Mouse (Mus musculus): ENCODE measurements around the gene Top1. TPM values are rescaled to one million over a fixed set of nuclear protein-coding genes. Genes with fewer than 3 reads are reported as not detected.

The Top1 gene
- polyA plus RNA-seq (2012; rRNA removed) = 21.2 and 30.2 TPM in 2 replicates

- Histone ChIP-seq H3K27me3 (ENCODE audit: control insufficient read depth, insufficient read depth, low read length) (no peaks in the 10 kb centered on the region), H3K27ac (ENCODE audit: control insufficient read depth, insufficient read depth, low read length) (peak within 1 kb of the TSS; percentile 53), H3K36me3 (ENCODE audit: control insufficient read depth, insufficient read depth, low read length) (no peaks in the 10 kb centered on the region), H3K4me3 (ENCODE audit: control insufficient read depth, insufficient read depth, low read length) (peak within 1 kb of the TSS; percentile 92), H3K4me1 (replicated peaks; ENCODE audit: control insufficient read depth, insufficient read depth, low read length) (no peaks in the 10 kb centered on the region)
- DNase-seq = peak; percentile 98
- TF ChIP-seq CTCF (IDR thresholded peaks at IDR 0.05; ENCODE audit: borderline replicate concordance, control insufficient read depth, extremely low read depth, insufficient read depth, low read length, poor library complexity) (peak; percentile 34; the same call in 1 of the 2 replicates), POLR2A (IDR thresholded peaks at IDR 0.05; ENCODE audit: control insufficient read depth, extremely low read depth, insufficient read depth, low read length, poor library complexity) (peak; percentile 90)
- WGBS = under 1% methylated on average over 50 of the region's 50 CpGs
Measured at GRCm38 (mm10) chr2:160645614-160646137, at the start of gene Top1. Gene Top1, plus strand, starts transcription at chr2:160645888.

GRCm38 (mm10) chr2:160597582-160598281 lies 48.0 kb upstream of the Top1 start:
- WGBS = 38% methylated on average over 12 of the region's 12 CpGs
- TF ChIP-seq CTCF (IDR thresholded peaks at IDR 0.05; ENCODE audit: borderline replicate concordance, control insufficient read depth, extremely low read depth, insufficient read depth, low read length, poor library complexity) (peak; percentile 78; the same call in 1 of the 2 replicates), POLR2A (IDR thresholded peaks at IDR 0.05; ENCODE audit: control insufficient read depth, extremely low read depth, insufficient read depth, low read length, poor library complexity) (no peak)
- Histone ChIP-seq H3K4me1 (replicated peaks; ENCODE audit: control insufficient read depth, insufficient read depth, low read length) (no peaks in the 10 kb centered on the region), H3K36me3 (ENCODE audit: control insufficient read depth, insufficient read depth, low read length) (no peaks in the 10 kb centered on the region), H3K27ac (ENCODE audit: control insufficient read depth, insufficient read depth, low read length) (no peak overlapping the region), H3K4me3 (ENCODE audit: control insufficient read depth, insufficient read depth, low read length) (no peak overlapping the region), H3K27me3 (ENCODE audit: control insufficient read depth, insufficient read depth, low read length) (no peaks in the 10 kb centered on the region)
- DNase-seq = peak; percentile 60

- Histone ChIP-seq H3K27me3 (ENCODE audit: control insufficient read depth, insufficient read depth, low read length) (no peaks in the 10 kb centered on the region), H3K4me1 (replicated peaks; ENCODE audit: control insufficient read depth, insufficient read depth, low read length) (no peaks in the 10 kb centered on the region), H3K36me3 (ENCODE audit: control insufficient read depth, insufficient read depth, low read length) (no peaks in the 10 kb centered on the region), H3K4me3 (ENCODE audit: control insufficient read depth, insufficient read depth, low read length) (no peak overlapping the region), H3K27ac (ENCODE audit: control insufficient read depth, insufficient read depth, low read length) (no peak overlapping the region)
- WGBS = 71% methylated on average over 1 of the region's 1 CpGs
- TF ChIP-seq CTCF (IDR thresholded peaks at IDR 0.05; ENCODE audit: borderline replicate concordance, control insufficient read depth, extremely low read depth, insufficient read depth, low read length, poor library complexity) = no peak
- no peak for TF ChIP-seq POLR2A (IDR thresholded peaks at IDR 0.05; ENCODE audit: control insufficient read depth, extremely low read depth, insufficient read depth, low read length, poor library complexity)
- peak; percentile 54 for DNase-seq
Measured at GRCm38 (mm10) chr2:160601805-160602204, 43.9 kb upstream of the Top1 start.

GRCm38 (mm10) chr2:160603154-160603933 lies 42.3 kb upstream of the Top1 start:
- TF ChIP-seq CTCF (IDR thresholded peaks at IDR 0.05; ENCODE audit: borderline replicate concordance, control insufficient read depth, extremely low read depth, insufficient read depth, low read length, poor library complexity) (no peak), POLR2A (IDR thresholded peaks at IDR 0.05; ENCODE audit: control insufficient read depth, extremely low read depth, insufficient read depth, low read length, poor library complexity) (no peak)
- no peaks in the 10 kb centered on the region for H3K27me3 ChIP-seq (ENCODE audit: control insufficient read depth, insufficient read depth, low read length)
- no peak for DNase-seq
- no peaks in the 10 kb centered on the region for H3K36me3 ChIP-seq (ENCODE audit: control insufficient read depth, insufficient read depth, low read length)
- no peak overlapping the region for H3K4me3 ChIP-seq (ENCODE audit: control insufficient read depth, insufficient read depth, low read length)
- 40% methylated on average over 10 of the region's 10 CpGs for WGBS
- no peak overlapping the region for H3K27ac ChIP-seq (ENCODE audit: control insufficient read depth, insufficient read depth, low read length)
- no peaks in the 10 kb centered on the region for H3K4me1 ChIP-seq (replicated peaks; ENCODE audit: control insufficient read depth, insufficient read depth, low read length)

GRCm38 (mm10) chr2:160610012-160610411 lies 35.7 kb upstream of the Top1 start:
- Histone ChIP-seq H3K4me3 (ENCODE audit: control insufficient read depth, insufficient read depth, low read length) (no peak overlapping the region), H3K27ac (ENCODE audit: control insufficient read depth, insufficient read depth, low read length) (no peak overlapping the region), H3K27me3 (ENCODE audit: control insufficient read depth, insufficient read depth, low read length) (no peaks in the 10 kb centered on the region), H3K36me3 (ENCODE audit: control insufficient read depth, insufficient read depth, low read length) (no peaks in the 10 kb centered on the region), H3K4me1 (replicated peaks; ENCODE audit: control insufficient read depth, insufficient read depth, low read length) (no peaks in the 10 kb centered on the region)
- no peak for TF ChIP-seq CTCF (IDR thresholded peaks at IDR 0.05; ENCODE audit: borderline replicate concordance, control insufficient read depth, extremely low read depth, insufficient read depth, low read length, poor library complexity)
- TF ChIP-seq POLR2A (IDR thresholded peaks at IDR 0.05; ENCODE audit: control insufficient read depth, extremely low read depth, insufficient read depth, low read length, poor library complexity) = no peak
- no peak for DNase-seq
- 44% methylated on average over 2 of the region's 2 CpGs for WGBS

GRCm38 (mm10) chr2:160613186-160613919 lies 32.3 kb upstream of the Top1 start:
- Histone ChIP-seq H3K27ac (ENCODE audit: control insufficient read depth, insufficient read depth, low read length) (no peak overlapping the region), H3K27me3 (ENCODE audit: control insufficient read depth, insufficient read depth, low read length) (no peaks in the 10 kb centered on the region), H3K36me3 (ENCODE audit: control insufficient read depth, insufficient read depth, low read length) (no peaks in the 10 kb centered on the region), H3K4me1 (replicated peaks; ENCODE audit: control insufficient read depth, insufficient read depth, low read length) (no peaks in the 10 kb centered on the region), H3K4me3 (ENCODE audit: control insufficient read depth, insufficient read depth, low read length) (no peak overlapping the region)
- TF ChIP-seq POLR2A (IDR thresholded peaks at IDR 0.05; ENCODE audit: control insufficient read depth, extremely low read depth, insufficient read depth, low read length, poor library complexity) (no peak), CTCF (IDR thresholded peaks at IDR 0.05; ENCODE audit: borderline replicate concordance, control insufficient read depth, extremely low read depth, insufficient read depth, low read length, poor library complexity) (no peak)
- 87% methylated on average over 5 of the region's 5 CpGs for WGBS
- DNase-seq = no peak

Data from thymus, adult 2 months (tissue).